Mouse (Mus musculus) B cell, adult 67 days (primary cell): ENCODE measurements around the gene Ell. TPM values are rescaled to one million over a fixed set of nuclear protein-coding genes. Genes with fewer than 3 reads are reported as not detected.

Experiments used
- total RNA-seq, 2 experiments: library from RNA; stranded (reverse); gene quantifications; 4 replicates each; pipeline ENCODE4 v1.2.4; 2023

The Ell gene
- total RNA-seq: 10 to 100 TPM; 28.8 to 33.6 TPM

DNA sequence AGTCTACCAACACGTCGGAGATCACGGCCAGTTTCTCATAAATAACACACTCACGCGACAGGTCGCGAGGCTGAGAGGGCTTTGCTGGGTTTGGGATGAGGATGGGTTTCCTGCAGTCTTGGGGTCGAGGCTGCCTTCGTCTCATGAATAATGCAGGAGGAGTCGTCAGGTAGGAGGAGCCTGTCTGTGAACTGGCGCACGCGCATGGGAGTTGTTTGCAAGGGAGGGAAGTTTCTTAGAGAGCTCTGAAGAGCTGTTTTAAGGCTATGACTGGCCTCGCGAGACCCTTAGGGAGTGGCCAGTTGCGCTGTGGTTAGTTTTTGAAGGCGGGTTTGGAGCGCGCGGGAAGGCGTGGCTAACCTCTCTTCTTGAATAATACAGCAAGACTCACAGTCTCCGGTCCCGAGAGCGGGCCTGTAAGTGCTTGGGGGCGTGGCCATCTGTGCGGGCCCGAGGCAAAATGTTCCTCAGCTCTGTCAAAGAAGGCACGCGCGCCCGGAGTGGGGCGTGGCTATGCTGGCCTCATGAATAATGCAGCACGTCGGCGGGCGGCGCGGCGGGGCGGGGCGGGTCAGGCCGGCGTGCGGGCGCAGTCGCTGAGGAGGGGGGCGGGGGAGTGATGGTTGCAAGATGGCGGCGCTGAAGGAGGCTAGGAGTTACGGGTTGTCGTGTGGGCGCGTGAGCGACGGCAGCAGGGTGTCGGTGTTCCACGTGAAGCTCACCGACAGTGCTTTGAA is at the start of gene Ell:
Gene Ell, plus strand, starts transcription at position 381 of the 737 bp plus-strand sequence.

DNA sequence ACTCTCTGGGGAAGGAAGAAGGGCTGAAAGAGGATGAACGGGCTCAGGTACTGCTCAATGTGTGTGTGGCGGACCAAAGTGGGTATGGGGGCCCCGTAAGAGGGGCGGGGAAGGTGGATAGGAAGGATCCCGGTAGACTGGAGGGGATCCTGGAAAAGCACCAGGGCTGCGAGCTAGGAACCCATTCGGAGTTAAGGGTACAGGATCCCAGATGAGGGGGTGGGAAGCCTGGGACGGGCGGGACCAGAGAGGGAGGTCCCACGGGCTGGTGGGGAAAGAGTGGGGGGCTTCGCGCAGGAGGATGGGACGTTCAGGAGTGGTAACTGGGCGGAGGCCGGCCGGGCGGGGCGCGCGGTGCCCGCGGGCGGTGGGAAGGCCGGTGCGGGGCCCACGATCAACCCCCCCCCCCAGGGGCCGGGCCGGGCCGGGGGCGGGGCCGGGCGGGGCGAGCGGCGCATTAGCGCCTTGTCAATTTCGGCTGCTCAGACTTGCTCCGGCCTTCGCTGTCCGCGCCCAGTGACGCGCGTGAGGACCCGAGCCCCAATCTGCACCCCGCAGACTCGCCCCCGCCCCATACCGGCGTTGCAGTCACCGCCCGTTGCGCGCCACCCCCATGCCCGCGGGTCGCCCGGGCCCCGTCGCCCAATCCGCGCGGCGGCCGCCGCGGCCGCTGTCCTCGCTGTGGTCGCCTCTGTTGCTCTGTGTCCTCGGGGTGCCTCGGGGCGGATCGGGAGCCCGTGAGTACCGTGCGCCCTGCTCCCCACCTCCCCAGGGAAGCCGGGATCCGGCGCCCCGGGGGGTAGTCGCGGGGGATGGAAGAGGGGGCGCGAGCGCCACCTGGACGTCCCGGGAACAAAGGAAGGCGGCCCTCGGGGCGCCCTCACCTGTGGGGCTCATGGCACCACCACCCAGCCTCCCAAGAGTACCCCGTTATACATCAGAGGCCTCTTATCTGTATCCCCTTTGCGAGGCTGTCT is 46.3 kb upstream of the Ell start, which contains the start of gene Crlf1:
Gene Crlf1, plus strand, starts transcription at position 495 of the 977 bp plus-strand sequence.

DNA sequence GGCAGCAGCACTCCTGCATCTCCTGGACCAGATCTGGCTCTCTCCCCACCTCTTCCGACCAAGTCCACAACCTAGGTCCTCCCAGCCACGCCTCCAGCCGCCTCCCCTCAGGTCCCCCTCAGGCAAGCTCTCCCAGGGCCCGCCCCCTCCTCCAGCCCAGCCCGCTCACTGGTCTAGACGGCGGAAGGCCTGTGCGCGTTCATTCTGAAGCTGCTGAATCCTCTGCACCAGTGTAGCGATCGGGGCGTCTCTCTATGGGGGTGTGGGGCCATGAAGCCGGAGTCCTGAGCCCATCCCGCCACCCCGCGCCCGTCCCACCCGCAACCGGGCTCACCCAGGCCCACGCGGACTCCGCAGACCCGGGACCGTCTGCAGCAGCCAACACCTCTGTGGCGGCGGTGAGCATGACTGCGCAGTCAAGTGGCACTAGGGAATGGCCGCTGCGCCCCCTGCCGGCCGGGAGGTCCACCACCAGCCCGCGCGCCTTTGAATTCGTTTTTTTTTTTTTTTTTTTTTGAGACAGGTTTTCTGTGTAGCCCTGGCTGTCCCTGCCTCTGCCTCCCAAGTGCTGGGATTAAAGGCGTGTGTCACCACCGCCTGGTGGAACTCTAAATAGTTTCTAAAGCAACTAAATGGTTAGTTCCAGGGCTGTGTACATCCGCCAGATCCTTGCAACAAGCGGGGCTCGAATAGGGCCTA is 32.8 kb upstream of the Ell start, which contains the start of gene Rex1bd:
Gene Rex1bd, minus strand, starts transcription at position 425 of the 699 bp plus-strand sequence.

DNA sequence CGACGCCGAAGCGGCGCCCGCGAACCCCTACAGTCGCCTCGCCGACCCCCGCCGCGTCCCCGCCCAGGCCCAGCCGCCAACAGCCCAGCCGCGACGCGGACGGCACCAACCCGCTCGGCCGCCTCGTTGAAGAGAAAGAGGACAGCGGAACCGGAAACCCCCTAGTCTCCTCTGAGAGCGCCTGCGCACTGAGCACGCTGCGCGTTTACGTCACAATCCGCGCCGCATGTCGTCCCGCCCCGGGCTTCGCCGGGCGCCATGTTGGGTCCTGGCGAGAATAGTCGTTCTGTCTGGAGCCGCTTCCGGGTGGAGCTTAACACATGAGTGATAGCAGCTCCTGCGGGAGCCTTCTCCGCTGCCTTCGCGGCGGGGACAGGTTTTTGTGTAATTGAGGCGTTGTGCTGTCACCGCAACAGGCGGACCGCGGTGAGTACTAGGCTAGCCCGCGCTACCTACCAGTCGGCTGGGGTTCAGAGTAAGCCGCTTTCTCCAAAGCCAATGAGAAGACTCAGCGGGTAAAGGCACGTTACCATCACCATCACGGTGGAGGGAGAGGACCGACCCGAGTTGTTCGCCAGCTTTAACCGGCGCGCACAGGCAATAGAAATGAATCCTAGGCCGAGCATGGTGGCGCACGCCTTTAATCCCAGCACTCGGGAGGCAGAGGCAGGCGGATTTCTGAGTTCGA is 28.9 kb upstream of the Ell start, which contains the start of gene Uba52:
Gene Uba52, minus strand, starts transcription at position 574 of the 688 bp plus-strand sequence.

DNA sequence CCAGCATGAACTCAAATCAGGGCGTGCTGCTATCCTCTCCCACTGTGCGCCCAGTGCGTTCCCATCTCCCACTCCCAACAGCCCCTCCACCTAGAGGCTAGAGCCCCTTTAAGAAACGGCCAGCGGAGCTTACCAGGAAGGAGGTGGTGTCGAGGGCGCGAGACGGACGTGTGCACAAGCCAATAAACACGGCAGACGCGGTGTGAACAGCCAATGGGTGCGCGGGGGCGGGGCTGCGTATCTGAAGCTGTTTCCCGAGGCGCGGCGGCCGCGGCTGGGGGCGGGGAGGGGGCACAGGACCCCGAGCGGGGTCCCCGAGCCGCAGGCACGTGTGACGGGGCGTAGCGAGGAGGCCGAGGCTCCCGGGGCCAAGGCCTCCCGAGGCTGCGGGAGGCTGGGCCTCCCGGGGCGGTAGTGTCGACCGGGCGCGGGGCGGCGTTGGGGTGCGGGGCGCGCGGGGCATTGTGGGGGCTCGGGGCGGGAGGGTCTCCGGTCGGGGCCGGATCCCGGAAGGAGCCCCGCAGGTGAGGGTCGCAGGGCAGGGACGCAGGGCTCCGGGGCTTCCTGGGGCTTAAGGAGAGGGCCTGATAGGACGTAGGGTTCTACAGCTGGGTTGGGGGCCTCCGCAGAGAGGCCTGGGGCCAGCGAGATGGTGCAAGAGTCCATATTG is 11.6 kb upstream of the Ell start, which contains the start of the genes Fkbp8 and Kxd1:
Gene Fkbp8, plus strand, starts transcription at position 213 of the 670 bp plus-strand sequence.
Gene Kxd1, minus strand, starts transcription at position 445 of the 670 bp plus-strand sequence.

DNA sequence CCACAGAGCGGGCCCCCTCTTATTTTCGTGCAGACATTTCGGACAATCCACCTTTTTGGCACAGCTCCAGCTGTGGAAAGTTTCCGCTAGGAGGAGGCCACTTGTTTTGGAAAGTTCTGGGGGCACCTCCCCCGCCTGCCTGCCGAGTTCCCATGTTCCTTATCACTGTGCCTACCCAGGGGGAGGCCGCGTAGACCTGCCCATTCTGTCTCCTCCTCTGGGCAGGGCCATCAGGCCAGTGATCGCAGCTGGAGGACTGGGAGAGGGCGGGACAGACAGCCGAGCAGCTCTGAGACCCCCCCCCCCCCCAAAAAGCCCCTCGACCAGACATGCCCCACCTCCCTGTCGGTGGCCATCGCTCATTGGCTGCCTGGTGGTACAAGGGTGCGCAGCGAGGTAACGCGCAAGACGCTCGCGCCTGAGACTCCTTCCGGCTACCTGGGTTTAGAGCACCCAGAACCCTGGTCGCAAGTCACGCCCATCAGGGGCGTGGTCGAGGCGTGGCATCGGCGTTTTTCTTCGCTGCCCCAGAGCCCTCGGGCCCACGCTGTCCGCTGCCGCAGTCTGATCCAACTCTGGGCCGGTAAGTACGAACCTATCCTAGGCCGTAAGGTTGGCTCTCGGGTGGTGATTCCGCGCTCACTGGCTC is 54.8 kb downstream of the Ell start, which contains the start of gene Isyna1:
Gene Isyna1, plus strand, starts transcription at position 413 of the 649 bp plus-strand sequence.

DNA sequence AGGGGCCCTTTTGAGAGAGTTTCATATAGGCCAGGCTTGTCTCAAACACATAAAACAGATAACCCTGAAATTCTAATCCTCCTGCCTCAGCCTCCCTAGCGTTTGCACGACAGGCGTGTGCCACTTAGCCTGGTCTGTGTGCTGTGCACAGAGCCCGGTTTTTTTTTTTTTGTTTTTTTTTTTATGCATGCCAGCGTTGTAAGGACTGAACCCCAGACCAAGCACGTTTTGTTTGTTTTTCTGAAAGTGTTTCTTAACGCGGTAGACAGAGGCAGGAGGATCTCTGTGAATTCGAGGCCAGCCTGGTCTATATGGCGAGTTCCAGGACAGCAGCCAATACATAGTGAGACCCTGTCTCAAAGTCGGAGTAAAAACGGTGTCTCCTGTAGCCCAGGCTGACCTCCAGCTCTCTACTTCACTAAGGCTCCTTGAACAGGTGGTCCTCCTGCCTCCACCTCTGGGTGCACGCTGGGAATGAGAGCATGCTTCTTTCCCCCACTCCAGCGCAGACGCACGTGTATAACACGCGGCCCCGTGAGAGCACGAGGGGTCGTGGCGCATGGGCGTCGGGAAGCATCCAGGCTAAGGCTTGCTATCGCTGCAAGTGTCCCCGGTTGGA is 69.6 kb downstream of the Ell start, which contains the start of gene Ssbp4:
Gene Ssbp4, minus strand, starts transcription at position 124 of the 619 bp plus-strand sequence.

DNA sequence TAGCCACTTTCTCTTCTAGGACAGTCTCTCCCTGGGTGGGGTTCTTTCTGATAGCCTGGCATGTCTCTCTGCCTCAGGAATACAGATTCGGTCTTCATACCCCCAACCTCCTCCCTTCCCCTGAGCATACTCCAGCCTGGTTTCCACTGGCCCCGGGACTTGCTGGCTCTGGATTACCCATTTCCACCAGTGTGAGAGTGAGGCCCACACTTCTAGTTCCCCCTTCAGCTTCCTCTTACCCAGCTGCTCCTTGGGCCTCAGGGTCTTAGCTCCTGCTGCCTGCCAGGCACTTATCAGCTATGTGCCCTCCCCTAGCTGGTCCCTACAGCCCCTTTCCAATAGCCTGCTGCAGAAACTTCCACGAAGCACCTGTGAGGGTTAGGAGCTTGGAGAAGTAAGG is 76.6 kb downstream of the Ell start, which contains the start of gene Lrrc25:
Gene Lrrc25, plus strand, starts transcription at position 262 of the 400 bp plus-strand sequence.

DNA sequence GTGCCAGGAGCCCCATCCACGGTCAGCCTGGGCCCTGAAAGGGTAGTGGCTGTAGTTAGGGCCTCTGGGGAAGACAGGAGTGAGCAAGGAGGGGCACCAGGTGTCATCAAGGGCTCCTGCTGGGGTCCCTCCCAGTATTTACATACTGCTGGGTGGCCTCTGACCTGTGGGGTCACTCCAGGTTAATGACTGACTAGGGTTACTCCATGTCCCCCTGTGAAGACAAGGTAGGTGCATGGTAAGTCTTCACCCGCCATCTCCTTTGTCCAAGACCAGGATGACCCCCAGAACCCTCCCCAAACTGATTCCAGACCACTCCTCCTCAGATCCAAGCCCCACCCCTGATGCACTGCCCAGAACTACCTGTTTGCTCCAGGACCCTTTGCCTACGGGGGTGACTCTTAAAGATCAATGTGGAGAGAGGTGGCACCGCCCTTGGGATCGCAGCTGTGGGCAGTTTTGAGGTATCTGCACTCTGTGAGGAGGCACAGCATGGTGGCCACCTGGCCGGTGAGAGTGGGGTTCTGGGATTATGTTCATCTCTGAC is 93.2 kb downstream of the Ell start, which contains the start of gene Gdf15:
Gene Gdf15, minus strand, starts transcription at position 111 of the 547 bp plus-strand sequence.

Other genes starting within 250 kb of the Ell start
- gene Ddx49, start 237.0 kb upstream of the Ell start, total RNA-seq: 10 to 100 TPM; 57.6 to 88.0 TPM
- 100 to 1,000 TPM; 101 to 134 TPM for gene Cope, start 236.9 kb upstream of the Ell start, total RNA-seq
- not detected for gene Cers1, start 223.7 kb upstream of the Ell start, total RNA-seq
- not detected for gene Gdf1, start 209.6 kb upstream of the Ell start, total RNA-seq
- gene Upf1, start 186.2 kb upstream of the Ell start, total RNA-seq: 10 to 100 TPM; 71.0 to 78.4 TPM
- gene Comp, start 165.9 kb upstream of the Ell start, total RNA-seq: not detected
- 10 to 100 TPM; 22.2 to 22.4 TPM for gene Crtc1, start 99.9 kb upstream of the Ell start, total RNA-seq
- 10 to 100 TPM in 1 of 2 experiments, 1 to 10 TPM in 1; 8.7 to 11.8 TPM for gene Klhl26, start 62.5 kb upstream of the Ell start, total RNA-seq
- gene Tmem59l, start 52.1 kb upstream of the Ell start, total RNA-seq: not detected
- under 1 TPM in 1 of 2 experiments, not detected in 1; 0.44 TPM for gene Crlf1, start 46.3 kb upstream of the Ell start, total RNA-seq
- gene Rex1bd, start 32.7 kb upstream of the Ell start, total RNA-seq: 10 to 100 TPM; 37.6 to 48.4 TPM
- 1,000 to 10,000 TPM; 2,722 to 2,902 TPM for gene Uba52, start 28.7 kb upstream of the Ell start, total RNA-seq
- gene Fkbp8, start 11.7 kb upstream of the Ell start, total RNA-seq: 100 to 1,000 TPM; 269 TPM
- 10 to 100 TPM; 60.6 to 70.4 TPM for gene Kxd1, start 11.5 kb upstream of the Ell start, total RNA-seq
- gene Isyna1, start 54.9 kb downstream of the Ell start, total RNA-seq: 10 to 100 TPM; 91.5 to 93.5 TPM
- 10 to 100 TPM; 41.8 to 66.9 TPM for gene Ssbp4, start 69.4 kb downstream of the Ell start, total RNA-seq
- 1 to 10 TPM; 7.7 to 7.8 TPM for gene Lrrc25, start 76.7 kb downstream of the Ell start, total RNA-seq
- gene Gdf15, start 93.0 kb downstream of the Ell start, total RNA-seq: not detected
- gene Pgpep1, start 120.9 kb downstream of the Ell start, total RNA-seq: 10 to 100 TPM; 14.3 to 16.2 TPM
- 100 to 1,000 TPM; 114 to 117 TPM for gene Lsm4, start 133.8 kb downstream of the Ell start, total RNA-seq
- 1,000 to 10,000 TPM; 1,149 to 1,767 TPM for gene Jund, start 159.5 kb downstream of the Ell start, total RNA-seq
- gene Iqcn, start 164.0 kb downstream of the Ell start, total RNA-seq: 10 to 100 TPM; 19.0 to 55.4 TPM
- gene Gm3336, start 179.1 kb downstream of the Ell start, total RNA-seq: not detected
- 1 to 10 TPM; 3.8 to 4.3 TPM for gene Pde4c, start 184.3 kb downstream of the Ell start, total RNA-seq
- 10 to 100 TPM; 11.7 to 14.5 TPM for gene Rab3a, start 215.2 kb downstream of the Ell start, total RNA-seq
- gene Mpv17l2, start 221.5 kb downstream of the Ell start, total RNA-seq: 10 to 100 TPM; 24.5 to 25.5 TPM
- gene Pik3r2, start 237.3 kb downstream of the Ell start, total RNA-seq: 10 to 100 TPM; 26.3 to 27.3 TPM